Mouse (Mus musculus) erythroid progenitor cell, adult 5-6 weeks (primary cell): ENCODE measurements at regions not wholly inside any gene's neighbourhood (a gene's known extent, or its start where the extent isn't known, plus 50 kb on each side); places are given as distances from the start of the nearest gene placed in this dataset.

Experiments
- ATAC-seq: replicated peaks from 2 replicates; pipeline ENCODE4 v1.8.0; 2016; ENCODE audit warnings: moderate number of reproducible peaks, mild to moderate bottlenecking, moderate TSS enrichment, inconsistent platforms; ENCODE audit not compliant: poor library complexity, low FRiP score, severe bottlenecking

DNA sequence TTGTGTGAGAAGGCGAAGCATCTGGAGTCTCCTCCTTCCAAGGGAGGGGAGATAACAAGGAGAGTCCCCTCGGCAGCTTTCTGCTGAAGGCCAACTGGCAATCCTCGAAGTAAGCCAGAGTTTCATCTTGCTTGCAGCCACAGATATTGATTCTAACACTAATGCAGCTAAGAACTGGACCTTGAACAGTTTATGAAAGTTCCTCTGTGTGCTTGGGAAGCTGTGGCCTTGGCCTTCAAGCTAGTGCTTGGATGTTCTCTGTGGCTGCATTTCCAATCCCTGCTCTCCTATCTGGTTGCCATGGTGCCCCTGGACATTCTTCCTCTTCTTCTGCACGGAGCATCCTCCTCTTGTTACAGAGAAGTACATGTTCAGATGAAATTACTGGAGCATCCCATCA, 614.8 kb upstream of the Clint1 start:
- no peak for ATAC-seq

DNA sequence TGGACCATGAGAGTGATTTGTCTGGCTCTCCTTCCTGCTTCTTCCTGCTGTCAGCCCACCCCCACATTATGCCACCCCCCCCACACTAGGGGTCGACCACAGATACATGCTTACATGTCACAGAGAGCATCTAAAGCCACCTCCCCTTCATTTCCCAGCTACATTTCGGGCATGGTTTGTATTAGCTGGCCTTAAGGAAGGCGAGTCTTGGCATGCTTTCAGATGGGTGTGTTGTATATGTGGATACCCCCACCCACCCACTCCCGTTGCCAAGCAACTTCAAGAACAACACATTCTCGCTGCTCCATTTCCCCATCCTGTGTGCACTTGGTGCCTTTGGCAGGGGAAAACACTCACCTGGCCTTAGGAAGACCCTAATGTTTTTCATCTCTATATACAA, 612.8 kb upstream of the Clint1 start:
- no peak for ATAC-seq

DNA sequence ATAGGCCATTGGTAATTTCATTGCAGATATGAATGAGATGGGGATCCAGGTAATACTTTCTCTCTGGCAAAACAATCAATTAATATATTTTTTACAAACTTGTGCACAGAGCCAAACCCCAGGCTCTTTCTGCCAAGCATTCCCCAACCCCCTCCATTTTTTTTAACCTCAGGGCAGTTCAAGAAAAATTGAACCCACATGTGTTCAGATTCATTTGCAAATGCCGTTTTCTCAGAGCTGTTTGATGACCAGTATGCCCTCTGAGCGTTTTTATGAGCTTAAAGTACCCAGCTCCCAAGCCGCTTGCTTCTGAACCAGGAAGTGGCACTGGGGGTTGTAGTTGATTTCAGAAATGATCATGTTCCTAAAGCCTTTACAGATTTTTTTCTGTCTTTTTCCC, 611.4 kb upstream of the Clint1 start:
- no peak for ATAC-seq

DNA sequence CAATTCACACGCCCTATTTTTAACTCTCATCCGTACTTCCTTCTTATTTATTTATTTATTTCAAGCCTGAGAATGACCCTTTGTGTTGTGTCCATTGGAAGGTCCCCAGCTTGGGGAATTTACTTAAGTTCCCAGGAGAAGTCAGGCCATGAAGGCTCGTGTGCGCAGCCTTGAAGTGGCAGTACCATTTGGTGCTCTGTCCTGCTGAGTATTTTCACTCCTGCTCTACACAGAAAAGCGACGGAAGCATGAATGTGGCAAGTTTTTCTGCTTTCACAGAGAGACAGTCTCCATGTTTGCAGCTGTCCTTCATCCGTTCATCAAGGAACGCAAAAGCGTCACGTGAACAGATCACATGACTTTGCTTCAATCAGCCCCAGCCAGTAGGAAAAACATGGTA, 610.2 kb upstream of the Clint1 start:
- ATAC-seq, result no peak

DNA sequence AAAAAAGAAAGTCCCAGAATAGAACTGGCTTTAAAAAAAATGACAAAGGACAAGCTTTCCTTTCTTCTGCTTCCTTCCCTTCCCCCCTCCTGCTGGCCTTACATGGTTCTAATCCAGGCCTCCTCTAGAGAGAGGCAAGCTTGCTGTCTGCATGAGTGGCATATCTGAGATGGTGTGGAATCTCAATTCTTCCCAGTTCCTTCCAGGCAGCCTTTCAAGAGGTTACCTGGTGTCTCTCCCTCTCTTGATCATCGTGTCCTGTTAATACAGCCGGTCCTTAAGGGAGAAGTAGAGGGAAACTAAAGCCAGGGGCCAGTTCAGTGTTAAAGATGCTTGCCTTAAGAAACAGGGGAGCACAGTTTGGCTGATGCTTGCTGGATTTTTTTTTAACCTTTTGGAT, 607.1 kb upstream of the Clint1 start:
- ATAC-seq, result no peak

DNA sequence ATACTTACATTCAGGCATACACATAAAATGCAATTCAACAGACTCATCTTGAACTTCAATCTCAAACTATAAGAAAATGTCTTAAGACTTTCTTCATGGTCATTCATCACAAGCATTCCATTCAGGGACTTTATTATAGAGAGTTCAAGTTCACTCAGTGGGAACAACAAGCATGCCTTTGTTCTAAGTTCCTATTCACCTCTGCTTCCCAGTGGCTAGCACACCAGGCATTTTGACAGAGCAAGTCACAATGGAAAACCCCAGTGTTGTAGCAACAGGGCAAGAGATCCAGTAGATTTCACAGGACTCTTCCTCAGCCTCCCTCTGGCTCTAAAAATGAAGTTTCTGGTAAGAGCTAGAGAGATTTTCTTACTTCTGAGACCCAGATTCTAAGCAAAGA, 595.8 kb upstream of the Clint1 start:
- ATAC-seq, result no peak

DNA sequence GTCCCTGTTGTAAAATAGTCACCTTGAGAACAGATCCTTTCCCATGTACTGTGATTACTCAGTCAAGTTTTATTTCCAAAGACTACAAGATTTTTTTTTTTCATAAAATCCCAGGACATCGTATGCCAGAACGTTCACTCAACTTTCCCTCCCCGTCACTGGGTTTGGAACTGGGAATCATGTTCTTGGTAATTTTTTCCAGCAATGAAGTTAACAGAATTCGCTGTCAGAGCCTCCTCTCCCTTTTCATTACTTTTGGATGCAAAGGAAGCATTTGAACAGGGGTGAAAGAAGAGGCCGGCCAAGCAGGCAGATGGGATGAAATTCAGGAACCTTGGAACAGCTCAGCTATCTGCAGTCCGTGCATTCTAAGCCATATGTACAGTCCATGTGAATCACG, 589.7 kb upstream of the Clint1 start:
- no peak for ATAC-seq

DNA sequence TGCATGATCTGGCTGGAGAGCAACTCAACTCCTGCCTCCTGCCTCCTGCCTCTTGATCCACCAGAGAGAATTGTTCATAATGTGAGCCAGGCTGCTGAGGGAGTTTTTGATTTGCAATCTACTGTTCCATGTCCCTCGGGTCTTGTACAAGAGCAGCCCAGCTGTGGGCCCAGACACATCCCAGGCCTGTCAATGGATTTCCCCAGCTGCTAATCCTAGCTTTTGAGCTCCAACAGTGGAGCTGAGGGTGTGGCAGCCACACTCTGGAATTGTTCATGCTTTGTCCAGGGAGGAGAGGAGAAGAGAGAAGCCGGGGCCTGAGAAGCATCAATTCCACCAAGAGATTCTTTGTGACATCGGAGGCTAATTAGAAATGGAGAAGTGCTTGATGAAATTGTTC, 587.9 kb upstream of the Clint1 start:
- ATAC-seq, result no peak

DNA sequence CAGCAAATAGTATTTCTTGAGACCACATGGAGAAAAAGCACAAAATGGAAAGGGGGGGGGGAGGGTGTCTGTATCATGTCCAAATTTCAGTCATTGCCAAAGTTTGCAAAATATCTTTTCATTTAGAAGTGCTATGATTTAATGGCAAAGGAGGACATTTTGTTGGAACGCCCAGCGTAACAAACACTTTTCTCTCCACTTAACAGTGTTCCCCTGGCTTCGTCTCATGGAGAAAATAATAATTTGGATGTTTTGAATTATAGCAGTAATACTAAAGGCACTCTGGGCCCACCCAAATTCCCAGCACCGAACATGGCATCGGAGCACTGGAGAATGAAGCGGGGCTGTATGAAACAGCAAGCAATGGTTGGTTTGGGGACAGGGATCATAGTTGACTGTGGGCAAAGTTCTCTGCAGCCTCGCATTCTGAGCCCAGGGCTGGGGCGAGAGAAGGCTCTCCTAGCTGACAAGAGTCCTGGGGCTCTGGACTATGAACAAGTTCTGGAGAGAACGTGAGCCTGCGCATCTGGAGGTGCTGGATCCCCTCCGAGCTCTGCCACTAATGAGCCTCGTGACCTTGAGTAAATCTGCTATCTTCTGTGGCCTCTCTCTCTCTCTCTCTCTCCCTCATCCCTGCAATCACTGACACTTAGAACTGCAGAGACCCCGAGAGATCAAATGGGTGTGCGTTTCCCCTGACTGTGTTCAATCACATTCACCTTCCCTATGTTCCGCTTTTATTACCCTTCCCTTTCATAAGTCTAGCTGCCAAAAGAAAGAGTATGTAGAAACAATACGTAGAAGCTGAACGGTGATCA, 586.5 kb upstream of the Clint1 start:
- no peak for ATAC-seq

DNA sequence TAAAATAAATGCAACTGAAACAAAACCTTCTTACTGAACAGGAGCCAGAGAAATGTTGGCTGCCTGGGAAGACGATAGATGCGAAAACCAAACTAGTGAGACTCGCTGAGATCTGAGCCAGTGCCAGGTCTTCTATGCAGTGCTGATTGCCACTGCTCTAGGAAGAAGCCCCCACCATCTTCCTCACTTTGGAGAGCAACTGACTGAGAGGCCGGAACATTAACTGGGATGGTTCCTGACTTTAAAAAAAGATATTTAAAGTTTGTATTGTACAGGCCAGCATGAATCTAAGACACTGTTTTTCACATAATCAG, 585.9 kb upstream of the Clint1 start:
- no peak for ATAC-seq

DNA sequence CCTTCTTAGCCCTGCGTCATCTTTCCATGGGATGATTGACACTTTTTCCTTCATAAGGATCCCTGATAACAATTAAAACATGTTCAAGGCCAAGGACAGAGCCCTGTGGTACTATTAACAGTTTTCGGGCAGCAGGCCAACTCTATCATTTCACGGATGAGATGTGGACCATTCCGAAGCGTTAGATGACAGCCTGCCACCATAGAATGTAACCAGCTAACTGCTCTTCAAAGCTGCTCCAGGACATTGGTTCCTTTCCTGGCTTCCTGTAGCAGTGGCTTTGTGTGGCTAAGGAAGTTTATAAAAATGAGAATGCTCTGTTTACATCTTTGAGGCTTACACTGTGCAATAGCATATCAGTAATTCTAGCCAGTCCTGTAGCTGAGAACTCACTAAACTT, 582.6 kb upstream of the Clint1 start:
- ATAC-seq, result no peak

DNA sequence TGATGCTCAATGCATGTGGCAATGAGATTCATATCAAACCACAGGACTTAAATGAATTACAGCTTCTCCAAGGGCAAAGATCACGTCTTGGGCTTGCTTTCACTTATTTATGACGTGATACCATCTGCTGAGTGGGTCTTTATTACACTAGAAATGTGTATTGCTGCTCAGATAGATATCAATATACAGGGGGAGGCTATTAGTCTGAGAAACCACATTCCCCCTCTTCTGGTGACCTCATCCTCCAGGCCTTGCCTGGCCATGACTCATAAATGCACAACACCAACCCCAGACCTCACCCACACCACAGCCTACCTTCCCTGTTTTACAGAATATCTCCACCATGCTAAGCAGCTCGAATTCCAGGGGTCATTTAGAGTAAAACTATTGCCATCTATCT, 580.6 kb upstream of the Clint1 start:
- ATAC-seq, result no peak

DNA sequence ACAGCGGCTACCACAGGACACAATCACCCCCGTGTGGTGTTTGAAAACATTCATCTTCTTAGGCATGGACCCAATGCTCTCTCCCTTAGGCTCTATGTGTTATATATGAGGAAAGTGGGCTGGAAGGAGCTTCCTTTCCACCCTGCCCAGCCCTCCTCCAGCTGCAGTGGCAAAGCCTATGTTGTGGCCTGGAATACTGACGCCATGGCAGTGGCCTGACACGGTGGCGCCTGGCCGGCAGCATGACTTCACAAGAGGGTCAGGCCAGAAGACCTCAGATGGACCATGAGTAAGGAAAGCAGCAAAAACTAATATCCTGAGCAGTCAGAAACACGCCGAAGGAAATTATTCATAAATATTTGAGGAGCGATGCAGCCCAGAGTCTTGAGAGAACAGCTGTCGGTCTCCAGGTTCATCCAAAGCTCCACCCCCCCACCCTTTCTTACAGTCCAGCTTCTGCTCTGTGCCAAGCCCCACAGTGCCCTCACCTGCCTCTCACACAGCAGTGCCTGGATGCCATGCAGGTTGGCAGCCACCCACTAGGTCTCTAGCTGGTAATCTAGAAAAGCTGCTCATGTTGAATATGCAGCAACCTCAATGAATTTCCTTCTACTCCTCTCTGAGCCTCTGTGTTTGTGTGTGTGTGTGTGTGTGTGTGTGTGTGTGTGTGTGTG, 577.3 kb upstream of the Clint1 start:
- ATAC-seq, result no peak

DNA sequence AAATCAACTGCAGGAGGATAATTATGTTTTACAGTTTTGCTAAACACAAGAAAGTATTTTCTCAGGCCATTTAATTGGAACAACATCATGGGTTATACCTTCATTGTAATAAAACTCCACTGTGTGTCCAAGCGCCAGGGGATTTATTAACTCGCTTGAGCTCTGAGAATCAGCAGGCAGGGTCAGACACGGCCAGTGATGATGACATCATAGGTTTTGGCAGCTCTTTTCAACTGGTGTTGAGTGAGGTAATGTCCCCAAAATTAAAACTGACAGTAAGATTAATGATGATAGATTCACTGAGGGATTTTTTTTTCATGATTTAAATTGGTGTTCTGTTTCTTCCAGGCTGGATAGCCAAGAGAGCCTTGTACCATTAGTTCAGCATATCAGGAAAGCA, 576.7 kb upstream of the Clint1 start:
- no peak for ATAC-seq

DNA sequence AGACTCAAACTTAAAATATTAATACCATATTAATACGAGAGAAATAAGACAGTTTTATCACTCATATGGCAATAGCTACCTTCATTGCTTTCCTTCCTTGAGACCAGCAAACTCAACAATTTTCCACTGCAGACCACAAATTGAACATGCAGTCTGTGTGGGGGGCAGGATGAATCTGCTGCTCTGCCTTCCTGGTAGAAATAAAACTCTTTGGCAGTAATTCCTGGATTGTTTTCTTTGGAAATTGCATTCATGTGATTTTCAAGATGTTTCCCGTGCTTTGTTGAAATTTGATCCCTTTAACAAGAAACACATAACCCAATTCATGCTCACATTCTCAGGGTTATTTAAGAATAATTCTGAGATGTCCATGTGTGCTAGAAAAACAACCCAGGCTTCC, 555.1 kb upstream of the Clint1 start:
- no peak for ATAC-seq

DNA sequence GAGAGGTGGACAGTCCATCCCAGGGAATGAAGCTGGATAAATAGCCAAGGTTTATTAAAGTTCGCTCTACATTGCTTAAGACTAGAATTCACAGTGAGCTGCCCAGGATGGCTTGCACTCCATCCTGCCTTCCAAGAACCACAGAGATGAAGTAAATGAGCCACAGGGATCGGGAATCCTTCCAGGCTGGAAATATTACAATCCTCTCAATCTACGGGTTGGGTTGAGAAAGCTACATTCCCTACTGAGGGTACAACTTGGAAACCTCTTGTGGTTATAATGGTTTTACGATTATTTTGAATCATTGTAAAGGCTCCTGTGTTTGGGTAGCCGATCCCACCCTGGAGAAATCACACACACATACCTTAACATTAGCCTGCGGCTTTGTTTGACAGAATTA, 539.9 kb upstream of the Clint1 start:
- ATAC-seq, result no peak

DNA sequence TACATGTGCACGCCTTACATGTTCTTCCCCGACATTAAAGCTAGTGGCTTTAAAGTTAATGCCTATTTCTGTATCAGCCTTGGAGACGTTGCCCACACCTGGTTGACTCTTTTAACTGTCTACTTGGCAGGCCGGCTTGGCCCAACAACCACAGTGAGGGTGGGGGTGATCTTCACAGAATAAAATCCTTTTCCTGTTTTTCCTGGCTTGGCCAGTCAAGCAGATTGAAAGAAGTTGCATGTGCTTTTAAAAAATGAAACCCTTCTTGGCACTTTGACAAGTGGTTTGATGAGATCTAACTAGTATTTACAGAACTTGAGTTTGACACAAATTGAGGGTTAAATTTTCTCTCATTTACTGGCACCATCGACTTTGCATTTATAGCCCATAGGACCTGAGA, 528.1 kb upstream of the Clint1 start:
- no peak for ATAC-seq

DNA sequence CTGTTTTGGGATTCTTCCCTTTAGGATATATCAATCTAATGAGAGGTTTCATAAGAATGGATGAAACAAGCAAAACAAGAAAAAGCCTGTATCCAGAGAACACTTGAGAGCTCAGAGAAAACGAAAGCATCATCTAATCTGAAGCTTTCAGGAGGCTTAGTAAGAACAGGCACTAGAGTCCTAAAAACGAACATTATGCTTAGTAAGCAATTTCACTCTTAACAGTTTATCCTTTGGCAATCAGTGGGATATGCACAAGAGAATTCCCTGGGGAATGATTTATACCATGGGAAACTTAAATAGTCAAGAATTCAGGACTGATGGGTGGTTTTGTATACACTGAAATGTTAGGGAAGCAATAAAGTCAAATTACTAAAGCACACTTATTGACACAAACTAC, 521.5 kb upstream of the Clint1 start:
- no peak for ATAC-seq

DNA sequence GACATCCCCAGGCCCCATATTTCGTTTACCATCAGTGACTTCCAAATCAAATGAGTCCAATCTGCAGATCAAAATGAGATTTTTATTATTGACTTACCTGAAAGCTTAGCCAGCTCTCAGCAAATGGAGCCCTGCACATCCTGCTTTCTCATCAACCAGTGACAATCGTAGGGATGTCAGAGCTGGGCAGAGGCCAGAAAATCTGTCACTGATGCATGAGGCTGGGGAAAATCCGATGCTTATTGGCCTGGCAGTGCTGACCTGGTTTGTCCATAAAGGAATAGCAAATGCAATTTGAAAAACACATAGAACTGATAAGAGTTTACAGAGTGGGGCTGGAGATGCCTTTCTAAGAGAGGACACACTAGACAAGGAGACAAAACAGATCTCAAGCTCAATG, 518.1 kb upstream of the Clint1 start:
- ATAC-seq, result no peak

DNA sequence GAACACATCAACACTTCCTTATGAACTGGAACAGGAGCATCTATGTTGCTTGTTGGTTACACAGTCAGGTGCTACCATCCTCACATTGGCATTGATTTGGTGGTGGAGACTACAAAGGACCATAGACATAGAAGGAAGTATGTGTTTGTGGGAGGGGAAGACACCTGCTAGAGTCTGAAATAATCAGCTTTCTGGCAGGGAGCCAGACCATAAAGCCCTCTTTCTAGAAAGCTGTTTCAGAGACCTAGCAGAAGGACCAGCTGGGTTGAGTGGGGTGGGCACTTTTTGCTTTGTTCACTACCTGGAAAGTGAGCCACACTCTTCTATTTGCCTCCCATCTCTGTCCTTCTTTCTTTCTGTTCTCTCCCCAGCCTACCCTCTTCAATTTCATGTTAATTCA, 502.5 kb upstream of the Clint1 start:
- ATAC-seq, result no peak

DNA sequence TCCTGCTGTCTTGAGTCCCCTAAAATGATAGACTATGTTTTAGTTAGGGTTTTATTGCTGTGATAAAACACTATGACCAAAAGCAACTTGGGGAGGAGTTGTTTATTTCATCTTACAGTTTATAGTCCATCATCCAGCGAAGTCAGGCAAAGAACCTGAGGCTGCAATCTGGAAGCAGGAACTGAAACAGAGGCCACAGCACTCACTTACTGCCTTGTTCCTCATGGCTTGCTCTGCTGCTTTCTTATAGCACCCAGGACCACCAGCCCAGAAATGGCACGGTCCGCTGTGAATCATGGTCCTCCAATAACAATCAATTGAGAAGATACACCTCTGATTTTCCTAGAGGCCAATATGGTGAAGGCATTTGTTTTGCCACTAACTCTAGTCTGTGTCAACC, 486.5 kb upstream of the Clint1 start:
- no peak for ATAC-seq
